Mouse (Mus musculus): ENCODE data around the gene Pcyox1. TPM values are rescaled to one million over a fixed set of nuclear protein-coding genes. Genes with fewer than 3 reads are reported as not detected.

Pcyox1 gene
- total RNA-seq, 2 experiments from 2014 or later, result 95.3 to 104 TPM

Other genes with a start within 250 kb of the Pcyox1 start
- gene Tgfa, start 201.9 kb downstream of the Pcyox1 start, total RNA-seq (2021), result 10 to 100 TPM; 13.8 to 22.5 TPM
- gene Fam136a, start 31.5 kb downstream of the Pcyox1 start, total RNA-seq (2021), result 10 to 100 TPM; 23.9 to 24.1 TPM
- 10 to 100 TPM; 58.9 to 62.2 TPM for gene Snrpg, start 25.9 kb downstream of the Pcyox1 start, total RNA-seq (2021)
- gene Tia1, start 7.1 kb upstream of the Pcyox1 start, total RNA-seq (2021), result 100 to 1,000 TPM; 107 to 116 TPM
- gene Gm44790, start 29.5 kb upstream of the Pcyox1 start, total RNA-seq (2021), result not detected
- gene C87436, start 41.2 kb upstream of the Pcyox1 start, total RNA-seq (2021), result 10 to 100 TPM; 19.2 to 19.5 TPM
- 100 to 1,000 TPM; 183 to 189 TPM for gene Pcbp1, start 129.2 kb upstream of the Pcyox1 start, total RNA-seq (2021)
- 1 to 10 TPM; 1.1 to 2.3 TPM for gene Asprv1, start 231.0 kb upstream of the Pcyox1 start, total RNA-seq (2021)